Mouse (Mus musculus): ENCODE data around the gene Mroh2a. TPM values are rescaled to one million over a fixed set of nuclear protein-coding genes. Genes with fewer than 3 reads are reported as not detected.

The Mroh2a gene
- polyA plus RNA-seq, 1 experiment: not detected

GRCm38 (mm10) chr1:88286136-88286845 is 59.5 kb downstream of the Mroh2a start:
- TF ChIP-seq CTCF (IDR thresholded peaks at IDR 0.05; ENCODE audit: extremely low read depth, insufficient read depth, low read length) (no peak), POLR2A (IDR thresholded peaks at IDR 0.05; ENCODE audit: extremely low read depth, insufficient read depth, low read length) (no peak)
- no peaks in the 10 kb centered on the region for H3K4me1 ChIP-seq (ENCODE audit: control insufficient read depth, insufficient read depth, low read length)
- H3K4me3 ChIP-seq (ENCODE audit: insufficient read depth, low read length): no peak overlapping the region
- H3K27ac ChIP-seq (ENCODE audit: insufficient read depth, low read length): no peak overlapping the region

GRCm38 (mm10) chr1:88286887-88287696 is 60.3 kb downstream of the Mroh2a start:
- TF ChIP-seq CTCF (IDR thresholded peaks at IDR 0.05; ENCODE audit: extremely low read depth, insufficient read depth, low read length) (no peak), POLR2A (IDR thresholded peaks at IDR 0.05; ENCODE audit: extremely low read depth, insufficient read depth, low read length) (no peak)
- Histone ChIP-seq H3K27ac (ENCODE audit: insufficient read depth, low read length) (no peak overlapping the region), H3K4me1 (ENCODE audit: control insufficient read depth, insufficient read depth, low read length) (no peaks in the 10 kb centered on the region), H3K4me3 (ENCODE audit: insufficient read depth, low read length) (no peak overlapping the region)

GRCm38 (mm10) chr1:88287697-88287980 is 60.9 kb downstream of the Mroh2a start:
- TF ChIP-seq CTCF (IDR thresholded peaks at IDR 0.05; ENCODE audit: extremely low read depth, insufficient read depth, low read length) (peak; percentile 72), POLR2A (IDR thresholded peaks at IDR 0.05; ENCODE audit: extremely low read depth, insufficient read depth, low read length) (no peak)
- Histone ChIP-seq H3K4me3 (ENCODE audit: insufficient read depth, low read length) (no peak overlapping the region), H3K4me1 (ENCODE audit: control insufficient read depth, insufficient read depth, low read length) (no peaks in the 10 kb centered on the region), H3K27ac (ENCODE audit: insufficient read depth, low read length) (no peak overlapping the region)

- TF ChIP-seq POLR2A (IDR thresholded peaks at IDR 0.05; ENCODE audit: extremely low read depth, insufficient read depth, low read length) (no peak), CTCF (IDR thresholded peaks at IDR 0.05; ENCODE audit: extremely low read depth, insufficient read depth, low read length) (no peak)
- no peak overlapping the region for H3K4me3 ChIP-seq (ENCODE audit: insufficient read depth, low read length)
- H3K27ac ChIP-seq (ENCODE audit: insufficient read depth, low read length): no peak overlapping the region
- H3K4me1 ChIP-seq (ENCODE audit: control insufficient read depth, insufficient read depth, low read length): no peaks in the 10 kb centered on the region
These were observed 61.4 kb downstream of the Mroh2a start for GRCm38 (mm10) chr1:88288056-88288788.

GRCm38 (mm10) chr1:88288789-88289127 is 62.0 kb downstream of the Mroh2a start:
- no peak for TF ChIP-seq CTCF (IDR thresholded peaks at IDR 0.05; ENCODE audit: extremely low read depth, insufficient read depth, low read length)
- no peak overlapping the region for H3K4me3 ChIP-seq (ENCODE audit: insufficient read depth, low read length)
- no peak overlapping the region for H3K27ac ChIP-seq (ENCODE audit: insufficient read depth, low read length)
- H3K4me1 ChIP-seq (ENCODE audit: control insufficient read depth, insufficient read depth, low read length): no peaks in the 10 kb centered on the region

- H3K4me3 ChIP-seq (ENCODE audit: insufficient read depth, low read length): no peak overlapping the region
- no peak overlapping the region for H3K27ac ChIP-seq (ENCODE audit: insufficient read depth, low read length)
- no peak for TF ChIP-seq POLR2A (IDR thresholded peaks at IDR 0.05; ENCODE audit: extremely low read depth, insufficient read depth, low read length)
- no peak for TF ChIP-seq CTCF (IDR thresholded peaks at IDR 0.05; ENCODE audit: extremely low read depth, insufficient read depth, low read length)
- H3K4me1 ChIP-seq (ENCODE audit: control insufficient read depth, insufficient read depth, low read length): no peaks in the 10 kb centered on the region
These were observed 62.4 kb downstream of the Mroh2a start for GRCm38 (mm10) chr1:88289152-88289551.

GRCm38 (mm10) chr1:88289917-88290316 is 63.1 kb downstream of the Mroh2a start:
- TF ChIP-seq CTCF (IDR thresholded peaks at IDR 0.05; ENCODE audit: extremely low read depth, insufficient read depth, low read length): peak; percentile 52
- TF ChIP-seq POLR2A (IDR thresholded peaks at IDR 0.05; ENCODE audit: extremely low read depth, insufficient read depth, low read length): no peak
- Histone ChIP-seq H3K27ac (ENCODE audit: insufficient read depth, low read length) (no peak overlapping the region), H3K4me3 (ENCODE audit: insufficient read depth, low read length) (no peak overlapping the region), H3K4me1 (ENCODE audit: control insufficient read depth, insufficient read depth, low read length) (no peaks in the 10 kb centered on the region)

- H3K4me1 ChIP-seq (ENCODE audit: control insufficient read depth, insufficient read depth, low read length): no peaks in the 10 kb centered on the region
- no peak overlapping the region for H3K4me3 ChIP-seq (ENCODE audit: insufficient read depth, low read length)
- TF ChIP-seq CTCF (IDR thresholded peaks at IDR 0.05; ENCODE audit: extremely low read depth, insufficient read depth, low read length) (no peak), POLR2A (IDR thresholded peaks at IDR 0.05; ENCODE audit: extremely low read depth, insufficient read depth, low read length) (no peak)
- H3K27ac ChIP-seq (ENCODE audit: insufficient read depth, low read length): no peak overlapping the region
These were observed 63.7 kb downstream of the Mroh2a start for GRCm38 (mm10) chr1:88290511-88290910.

GRCm38 (mm10) chr1:88291409-88292005 is 64.7 kb downstream of the Mroh2a start:
- TF ChIP-seq POLR2A (IDR thresholded peaks at IDR 0.05; ENCODE audit: extremely low read depth, insufficient read depth, low read length): no peak
- TF ChIP-seq CTCF (IDR thresholded peaks at IDR 0.05; ENCODE audit: extremely low read depth, insufficient read depth, low read length): no peak
- H3K4me1 ChIP-seq (ENCODE audit: control insufficient read depth, insufficient read depth, low read length): no peaks in the 10 kb centered on the region

More at GRCm38 (mm10) chr1:88291409-88292005, 64.7 kb downstream of the Mroh2a start:
- Histone ChIP-seq H3K4me3 (ENCODE audit: insufficient read depth, low read length) (no peak overlapping the region), H3K27ac (ENCODE audit: insufficient read depth, low read length) (no peak overlapping the region)

All from cortical plate, adult 2 months (tissue).